Mouse (Mus musculus) brain, embryonic 14.5 days (tissue): ENCODE measurements around the gene 1700016H13Rik.

Source experiments
- CTCF ChIP-seq: fragments of 200-500 bp; IDR thresholded peaks from 2 replicates; pipeline ENCODE4 v1.5.1; 2012; ENCODE audit warnings: inconsistent platforms, mild to moderate bottlenecking, moderate library complexity, borderline replicate concordance; ENCODE audit not compliant: insufficient read depth, insufficient read length; ENCODE audit errors: extremely low read depth
- POLR2A ChIP-seq: fragments of 200-500 bp; IDR thresholded peaks from 2 replicates; pipeline ENCODE4 v1.6.1; 2012; ENCODE audit warnings: mild to moderate bottlenecking, inconsistent platforms, borderline replicate concordance; ENCODE audit not compliant: poor library complexity, insufficient read depth, insufficient read length, severe bottlenecking; ENCODE audit errors: extremely low read depth

DNA sequence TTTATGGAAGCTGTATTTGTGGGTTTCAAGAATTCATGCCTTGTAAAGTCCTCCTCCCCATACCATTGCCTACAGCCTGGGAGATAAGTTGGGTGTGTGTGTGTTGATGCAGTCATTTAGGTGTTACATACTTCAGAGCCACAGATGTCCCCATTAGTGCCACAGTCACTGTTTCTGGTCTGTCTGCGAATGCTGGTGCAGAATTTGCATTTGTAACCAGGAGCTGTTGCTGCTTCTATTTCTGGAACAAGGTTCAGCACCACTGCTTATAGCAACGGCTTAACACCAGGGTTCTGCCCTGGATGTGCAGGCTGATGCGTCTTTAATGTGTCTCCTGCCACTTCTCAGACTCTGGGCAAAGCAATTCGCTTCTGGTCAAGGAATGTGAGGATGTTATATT lies 43.7 kb upstream of the 1700016H13Rik start:
- TF ChIP-seq CTCF: no peak
- no peak for TF ChIP-seq POLR2A
